Mouse (Mus musculus): ENCODE data around the gene Mlf2. TPM values are rescaled to one million over a fixed set of nuclear protein-coding genes. Genes with fewer than 3 reads are reported as not detected.
"Not testable (repeated sequence)": the region's sequence is repeated elsewhere in the genome, so short reads cannot be mapped to it uniquely, and the experiment has no call there.

Gene Mlf2
- 100 to 1,000 TPM; 252 to 255 TPM for total RNA-seq (2021)
- long read RNA-seq, experiment 1, transcript Mlf2-201 (9 exons, 1,451 nt) = minor isoform, 14 of 398 reads
- long read RNA-seq, experiment 1, transcript Mlf2-202 (9 exons, 1,475 nt) = major isoform, 341 of 398 reads
- long read RNA-seq, experiment 1, partial matches to known transcripts = 31 of 398 reads
- long read RNA-seq, experiment 1, other reads (novel, unspliced or antisense) = 12 of 398 reads
- long read RNA-seq, experiment 2, transcript Mlf2-202 (9 exons, 1,475 nt) = major isoform, 466 of 532 reads
- long read RNA-seq, experiment 2, transcript Mlf2-201 (9 exons, 1,451 nt) = minor isoform, 14 of 532 reads
- long read RNA-seq, experiment 2, partial matches to known transcripts = 35 of 532 reads
- long read RNA-seq, experiment 2, other reads (novel, unspliced or antisense) = 17 of 532 reads

DNA sequence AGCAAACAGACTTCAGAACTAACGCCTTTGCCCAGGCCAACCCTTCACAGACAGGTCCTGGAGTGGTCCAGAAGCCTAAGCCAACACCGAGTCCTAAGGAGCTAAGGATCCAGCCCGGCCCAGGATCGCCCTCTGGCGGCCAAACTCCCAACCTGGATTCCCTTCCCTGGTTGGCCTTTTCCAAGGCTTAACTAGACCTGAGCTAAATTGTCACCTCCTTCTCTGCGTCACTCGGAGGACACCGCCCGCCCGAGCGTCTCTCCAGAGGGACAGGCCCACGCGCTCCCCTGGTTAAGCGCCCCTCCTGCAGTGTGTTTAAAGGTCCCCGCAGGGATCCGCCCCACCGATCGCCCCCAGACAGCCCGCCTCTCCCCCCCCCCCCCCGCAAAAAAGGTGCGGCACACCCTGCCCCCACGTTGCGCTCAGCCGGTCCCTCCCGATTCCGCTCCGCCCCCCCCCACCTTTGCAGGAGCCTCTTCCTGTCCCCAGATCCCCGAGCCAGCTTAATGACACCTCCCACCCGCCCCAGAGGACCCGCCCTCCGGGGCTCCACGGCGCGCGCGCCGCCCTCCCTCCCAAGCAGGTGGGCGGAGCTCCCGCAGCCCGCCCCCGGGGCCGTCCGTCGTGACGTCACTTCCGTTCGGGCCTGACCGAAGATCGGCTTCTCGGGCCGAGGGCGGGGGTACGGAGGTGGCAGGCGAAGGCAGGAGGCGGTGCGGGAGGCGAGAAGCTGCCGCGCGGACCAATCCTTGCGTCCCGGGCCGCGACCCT lies at the start of gene Mlf2:
TSS of gene Mlf2 (plus strand) at position 633 of the 771 bp plus-strand sequence.
- DNase-seq = peak; percentile 99

- no peak for DNase-seq
Observed at GRCm38 (mm10) chr6:124881821-124882220, 49.4 kb upstream of the Mlf2 start.

GRCm38 (mm10) chr6:124883351-124883750 lies 47.8 kb upstream of the Mlf2 start:
- no peak for DNase-seq

DNA sequence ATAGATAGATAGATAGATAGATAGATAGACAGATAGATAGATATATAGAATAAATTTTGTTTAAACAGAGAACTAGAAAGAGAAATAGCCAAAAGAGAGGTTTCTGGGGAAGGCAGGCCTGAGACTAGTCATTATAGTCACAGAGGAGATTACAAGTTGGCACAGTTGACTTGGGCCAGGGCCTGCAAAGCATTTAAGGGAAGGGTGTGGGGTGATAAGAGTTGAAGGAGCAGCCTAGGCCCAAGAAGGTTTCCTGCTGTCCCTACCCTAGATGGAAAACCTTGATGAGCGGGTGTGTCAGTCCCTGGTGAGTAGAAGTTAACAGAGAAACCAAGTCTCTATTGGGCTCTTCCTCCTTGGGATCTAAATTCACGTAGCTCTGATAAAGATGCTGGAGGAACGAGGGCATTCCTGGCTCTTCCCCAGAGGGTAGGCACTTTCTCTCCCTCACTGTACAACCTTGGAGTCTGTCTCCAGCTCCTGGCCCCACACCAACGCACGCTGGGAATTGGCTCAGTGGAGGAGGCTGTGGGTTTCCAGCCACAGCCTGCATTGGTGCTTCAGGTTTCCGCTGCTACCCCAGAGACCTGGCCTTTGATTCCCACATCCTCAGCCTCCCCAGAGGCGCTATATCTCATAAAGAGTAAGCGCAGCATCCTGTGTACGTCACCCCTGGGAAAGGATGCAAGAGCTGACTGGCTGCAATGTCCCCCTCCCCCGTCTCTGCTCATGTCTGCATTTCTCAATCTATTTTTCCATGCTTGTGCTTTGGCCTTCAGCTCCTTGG lies 46.3 kb upstream of the Mlf2 start:
- DNase-seq = peak; percentile 21

GRCm38 (mm10) chr6:124885956-124886381 lies 45.2 kb upstream of the Mlf2 start:
- no peak for DNase-seq

- DNase-seq = no peak
Observed at GRCm38 (mm10) chr6:124887986-124888385, 43.2 kb upstream of the Mlf2 start, which contains the start of gene Cd4. TSS of gene Cd4 (minus strand) at chr6:124888221.

DNA sequence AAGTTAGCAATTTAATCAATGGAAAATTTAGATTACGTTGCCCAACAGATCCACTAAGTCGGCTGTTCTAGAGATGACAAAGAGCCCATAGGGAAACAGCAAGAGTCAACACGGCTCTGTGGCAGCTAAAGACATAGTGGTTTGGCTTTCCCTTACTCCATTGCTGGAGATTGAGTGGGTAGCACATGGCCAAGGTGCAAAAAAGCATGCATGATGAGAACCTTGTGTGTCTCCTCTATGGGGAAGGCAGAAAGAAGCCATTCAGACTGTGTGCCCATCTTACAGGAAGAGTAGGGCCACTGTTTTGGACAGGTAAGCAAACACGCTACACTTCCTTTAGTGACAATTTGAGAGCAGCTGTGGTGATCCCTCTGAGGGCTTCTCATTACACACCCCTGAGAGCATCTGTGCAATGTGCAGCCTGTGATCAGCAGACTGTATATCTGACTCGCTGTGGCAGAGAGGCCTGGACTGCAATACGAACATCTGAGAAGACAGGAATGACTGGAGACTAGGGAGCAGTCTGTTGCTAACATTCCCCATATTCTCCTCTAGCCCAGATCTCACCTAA lies 42.5 kb upstream of the Mlf2 start:
- DNase-seq = no peak

GRCm38 (mm10) chr6:124890997-124891396 lies 40.2 kb upstream of the Mlf2 start:
- no peak for DNase-seq

DNA sequence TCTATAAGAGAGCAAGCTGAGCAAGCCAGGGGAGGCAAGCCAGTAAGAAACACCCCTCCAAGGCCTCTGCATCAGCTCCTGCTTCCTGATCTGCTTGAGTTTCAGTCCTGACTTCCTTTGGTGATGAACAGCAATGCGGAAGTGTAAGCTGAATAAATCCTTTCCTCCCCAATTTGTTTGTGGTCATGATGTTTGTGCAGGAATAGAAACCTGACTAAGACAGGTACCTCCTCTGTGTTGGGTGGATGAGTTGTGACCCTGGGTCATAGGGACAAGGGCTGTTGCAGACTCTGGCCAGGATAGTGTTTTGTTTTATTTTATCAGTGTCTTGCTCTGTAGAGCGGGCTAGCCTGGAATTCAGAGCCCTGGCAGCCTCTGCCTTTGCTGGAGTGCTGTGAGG lies 37.1 kb upstream of the Mlf2 start:
- not testable (repeated sequence) for DNase-seq

DNA sequence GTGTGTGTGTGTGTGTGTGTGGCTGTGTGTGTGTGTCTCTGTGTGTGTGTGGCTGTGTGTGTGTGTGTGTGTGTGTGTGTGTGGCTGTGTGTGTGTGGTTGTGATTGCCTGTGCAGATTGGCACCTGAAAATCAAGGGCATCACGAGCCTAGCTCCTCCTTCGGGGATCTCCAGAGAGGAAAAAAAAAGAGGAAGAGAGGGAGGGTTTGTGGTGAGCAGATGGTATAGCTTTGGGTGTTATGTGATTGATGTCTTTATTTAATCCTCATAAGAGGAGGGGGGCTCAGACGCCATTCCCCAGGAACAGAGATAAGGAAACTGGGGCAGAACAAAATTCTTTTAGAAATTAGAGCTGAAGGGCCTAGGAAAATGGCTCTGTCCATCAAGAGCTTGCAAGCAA lies 32.8 kb upstream of the Mlf2 start:
- no peak for DNase-seq

GRCm38 (mm10) chr6:124900056-124900800 lies 31.0 kb upstream of the Mlf2 start:
- no peak for DNase-seq

DNA sequence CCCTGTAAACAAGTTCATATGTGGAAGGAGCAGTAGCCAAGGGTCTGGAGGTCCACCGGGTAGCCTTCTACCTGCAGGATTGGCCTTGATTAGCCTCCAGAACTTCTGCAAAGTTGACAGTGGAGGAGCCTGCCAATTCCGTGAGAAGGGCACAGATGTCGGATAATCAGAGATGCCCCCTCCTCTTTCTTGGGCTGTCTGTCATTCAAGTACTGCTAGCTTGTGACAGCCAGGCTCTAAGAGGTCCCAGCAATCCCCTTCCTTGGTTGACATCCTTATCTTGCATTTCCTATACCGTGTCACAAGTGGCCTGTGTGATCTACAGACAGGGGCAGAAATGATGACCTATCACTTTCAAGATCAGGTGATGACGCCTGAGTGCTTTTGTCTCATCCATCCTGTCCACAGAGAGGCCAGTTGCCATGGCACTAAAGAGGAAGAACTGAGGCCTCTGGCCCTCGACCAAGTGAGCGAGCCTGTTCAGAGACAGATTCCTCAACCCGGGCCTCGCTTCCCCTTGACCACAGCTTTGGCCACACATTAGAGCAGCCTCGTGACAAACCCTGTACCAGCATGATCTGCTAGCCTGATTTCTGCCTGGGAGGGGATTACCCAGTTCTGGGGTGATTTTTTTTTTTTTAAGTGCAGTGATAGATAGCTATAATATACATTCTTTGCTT lies 30.2 kb upstream of the Mlf2 start:
- no peak for DNase-seq

DNA sequence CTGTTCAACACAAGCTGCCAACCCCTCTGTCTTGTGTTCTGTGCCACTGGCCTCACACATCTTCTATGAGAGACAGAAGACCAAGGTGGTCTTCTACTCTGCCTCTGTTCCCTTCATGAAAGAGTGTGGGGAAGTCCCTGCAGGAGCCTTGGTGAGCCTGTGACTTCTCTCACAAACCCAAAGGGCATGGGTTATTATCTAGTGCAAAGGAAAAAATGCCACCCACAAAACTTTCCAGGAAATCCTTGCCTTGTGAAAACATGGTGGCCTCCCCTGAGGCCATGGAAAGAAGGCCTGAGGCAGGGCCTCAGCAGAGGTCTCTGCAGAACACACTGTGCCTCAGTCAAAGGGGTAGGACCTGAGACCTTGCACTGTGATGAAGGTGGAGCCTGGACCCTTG lies 29.3 kb upstream of the Mlf2 start:
- DNase-seq = no peak

DNA sequence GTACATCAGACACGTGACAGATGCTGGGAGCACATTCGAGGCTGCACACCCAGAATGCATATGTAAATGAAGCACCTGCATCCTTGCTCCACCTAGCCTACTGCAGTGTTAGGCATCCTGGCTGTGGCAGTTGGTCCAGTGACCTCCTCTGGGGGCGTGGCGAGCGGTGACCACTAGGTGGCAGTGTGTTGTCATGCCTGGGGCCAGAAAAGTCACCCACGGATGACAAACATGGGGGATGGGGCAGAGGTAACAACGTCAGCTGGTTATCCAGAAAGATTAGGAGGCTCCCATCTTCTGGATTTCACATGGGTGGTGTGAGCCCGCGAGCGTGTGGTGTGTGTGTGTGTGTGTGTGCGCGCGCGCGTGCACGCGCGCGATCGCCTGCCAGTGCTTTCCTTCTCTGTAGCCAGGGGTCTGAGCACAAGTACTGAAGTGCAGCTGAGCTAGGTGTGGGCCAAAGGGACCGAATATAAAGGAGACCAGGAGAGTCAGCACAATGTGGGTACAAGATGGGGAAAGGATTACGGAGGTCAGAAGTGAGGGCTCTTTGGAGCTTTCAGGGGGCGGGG lies 27.5 kb upstream of the Mlf2 start:
- DNase-seq = peak; percentile 97

GRCm38 (mm10) chr6:124904161-124904981 lies 26.8 kb upstream of the Mlf2 start:
- peak; percentile 51 for DNase-seq

DNA sequence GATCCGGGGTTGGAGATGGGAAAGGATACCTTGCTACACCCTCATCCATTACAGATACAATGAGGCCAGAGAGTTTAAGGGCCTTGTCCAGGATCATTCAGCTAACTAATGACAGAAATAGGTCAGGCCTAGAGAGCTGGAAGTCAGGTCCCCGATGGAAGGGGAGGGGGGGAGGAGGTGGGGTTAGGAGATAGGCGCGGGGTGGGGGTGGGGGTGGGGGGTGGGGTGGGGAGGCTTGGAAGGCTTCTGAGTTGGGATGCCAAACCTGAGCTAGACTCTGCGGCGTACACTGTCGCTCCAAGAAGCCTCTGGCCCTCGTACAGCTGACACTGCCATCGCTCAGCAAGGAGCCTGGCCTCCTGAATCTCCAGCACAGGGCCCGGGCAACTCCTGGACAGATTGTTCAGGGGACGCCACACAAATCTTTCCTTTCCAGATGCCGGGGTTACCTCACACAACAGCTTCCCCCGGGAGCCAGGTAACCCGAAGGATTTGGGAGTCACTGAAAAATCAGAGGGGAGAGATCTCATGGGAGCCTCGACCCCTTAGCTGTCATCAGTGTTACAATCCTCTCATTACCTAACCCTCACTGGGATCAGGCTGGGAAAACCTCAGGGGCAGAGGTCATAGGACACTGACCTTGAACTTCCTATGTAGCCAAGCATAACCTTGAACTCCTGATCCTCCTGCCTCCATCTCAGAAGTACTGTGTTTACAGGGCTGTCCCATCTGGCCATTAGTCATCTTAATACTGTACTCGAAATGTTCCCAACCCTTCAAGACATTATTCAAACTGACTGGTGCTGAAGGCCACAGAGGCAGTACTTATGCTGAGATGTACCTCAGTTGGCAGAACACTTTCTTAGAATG lies 26.0 kb upstream of the Mlf2 start:
- no peak for DNase-seq

DNA sequence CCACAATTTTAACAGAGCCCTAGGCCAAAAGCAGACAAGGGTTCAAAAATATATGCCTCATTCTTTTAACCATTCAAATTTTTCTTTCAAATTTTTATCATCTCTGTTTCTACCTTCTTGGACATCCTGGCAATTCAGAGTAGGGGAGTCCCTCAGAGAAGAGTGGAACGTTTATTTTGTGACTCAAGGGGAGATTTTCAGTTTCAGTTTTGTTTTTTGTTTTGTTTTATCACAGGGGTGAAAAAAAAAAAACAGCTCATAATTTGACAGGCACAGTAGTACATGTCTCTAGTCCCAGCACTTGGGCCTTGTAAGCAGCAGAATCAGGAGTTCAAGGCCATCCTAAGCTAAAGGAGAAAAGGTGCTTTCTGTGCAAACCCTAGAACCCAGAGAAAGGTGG lies 23.4 kb upstream of the Mlf2 start:
- DNase-seq = no peak

- DNase-seq = no peak
Observed at GRCm38 (mm10) chr6:124910032-124910431, 21.2 kb upstream of the Mlf2 start.
